In the genomic region with DNA sequence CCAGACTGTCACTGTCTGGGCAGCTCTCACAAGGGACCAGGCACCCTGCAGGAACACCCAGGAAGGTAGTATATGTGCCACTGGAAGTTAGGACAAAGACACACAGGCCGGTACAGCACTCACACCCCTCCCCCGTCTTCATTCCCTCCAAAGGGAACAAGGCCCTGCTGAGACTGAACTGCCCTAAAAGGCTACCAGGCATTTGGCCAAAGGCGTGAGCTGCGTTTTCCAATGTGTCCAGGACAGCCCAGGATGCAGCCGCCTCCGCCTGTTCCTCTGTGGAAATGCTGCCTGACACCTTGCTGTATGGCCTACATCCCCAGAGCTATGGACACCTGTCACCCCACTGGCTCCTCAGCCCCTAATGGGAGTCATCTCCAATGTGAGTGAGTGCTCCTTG, we compare ENCODE assay signal across 9 mouse cellular contexts. TPM values are rescaled to one million over a fixed set of nuclear protein-coding genes. Genes with fewer than 3 reads are reported as not detected.
DNase-seq lines count a peak whose midpoint lies in the region; ATAC-seq lines count a peak whose summit lies in the region.
"Had no signal": no experiment of that assay in that cellular context is flagged by ENCODE, and none has a peak within 500 bp of the region (broad histone marks: within the 10 kb centered on the region; RNA-seq: fewer than 3 reads in every experiment).

No protein-coding gene starts in this region.

- no peaks in the 10 kb centered on the region for H3K36me3 ChIP-seq in forebrain, embryonic 16.5 days (ENCODE audit: control insufficient read depth, insufficient read depth)
- no peaks in the 10 kb centered on the region for H3K36me3 ChIP-seq in forebrain, embryonic 12.5 days (replicated peaks)
- H3K36me3 ChIP-seq: midbrain, embryonic 12.5 days had no signal

- DNase-seq in heart, adult 18-20 months = peak; percentile 86 to 92
- DNase-seq in kidney, adult 18-20 months = peak; percentile 61
- peak; percentile 75 to 82 for DNase-seq in lung, postnatal 4 days
- DNase-seq in yolk sac, embryonic 10.5 days (ENCODE audit: low spot score) = no peak
- no peak for DNase-seq in layer of hippocampus, adult 18-20 months (ENCODE audit: low spot score in 2 of 2)

- peak; percentile 36; the same call in 1 of the 2 replicates for ATAC-seq in forebrain, embryonic 16.5 days
- no peak for ATAC-seq in forebrain, embryonic 12.5 days (ENCODE audit: low FRiP score)
- ATAC-seq in cerebellum, adult (ENCODE audit: insufficient number of reproducible peaks, low FRiP score, low TSS enrichment) = peak; percentile 47; the same call in 1 of the 2 replicates

- H3K27ac ChIP-seq in forebrain, embryonic 16.5 days (ENCODE audit: low read length) = no peak overlapping the region
- H3K27ac ChIP-seq in forebrain, embryonic 12.5 days = no peak overlapping the region

- H3K4me1 ChIP-seq in forebrain, embryonic 16.5 days (replicated peaks; ENCODE audit: control insufficient read depth, insufficient read depth, low read length) = no peaks in the 10 kb centered on the region; the same call in 1 of the 2 replicates
- H3K4me1 ChIP-seq in forebrain, embryonic 12.5 days = peaks cover 11% of the 10 kb centered on the region

- H3K4me2 ChIP-seq in forebrain, embryonic 16.5 days (ENCODE audit: low read length) = no peak overlapping the region
- no peak overlapping the region for H3K4me2 ChIP-seq in forebrain, embryonic 12.5 days
- H3K4me2 ChIP-seq: midbrain, embryonic 12.5 days had no signal

- H3K4me3 ChIP-seq in forebrain, embryonic 16.5 days (replicated peaks; ENCODE audit: low read length) = no peak overlapping the region
- H3K4me3 ChIP-seq in forebrain, embryonic 12.5 days (replicated peaks) = no peak overlapping the region
- H3K4me3 ChIP-seq: midbrain, embryonic 12.5 days had no signal

- 32% methylated on average over 6 of the region's 6 CpGs for WGBS in forebrain, embryonic 16.5 days
- 47% methylated on average over 6 of the region's 6 CpGs for WGBS in forebrain, embryonic 12.5 days

- H3K9me3 ChIP-seq in forebrain, embryonic 16.5 days (ENCODE audit: control insufficient read depth, low read length) = no peaks in the 10 kb centered on the region
- no peaks in the 10 kb centered on the region for H3K9me3 ChIP-seq in forebrain, embryonic 12.5 days
- H3K9me3 ChIP-seq: midbrain, embryonic 12.5 days had no signal

- no peak overlapping the region for H3K9ac ChIP-seq in forebrain, embryonic 16.5 days (replicated peaks; ENCODE audit: low read depth, low read length)
- no peak overlapping the region for H3K9ac ChIP-seq in forebrain, embryonic 12.5 days
- H3K9ac ChIP-seq: midbrain, embryonic 12.5 days had no signal

- H3K27me3 ChIP-seq in forebrain, embryonic 16.5 days (replicated peaks; ENCODE audit: control insufficient read depth, insufficient read depth, low read length) = no peaks in the 10 kb centered on the region
- H3K27me3 ChIP-seq in forebrain, embryonic 12.5 days = peaks cover 64% of the 10 kb centered on the region

RNA-seq across cellular contexts. Expression of a gene that starts 31.3 kb away (rescaled TPM):
- polyA plus RNA-seq in forebrain, embryonic 16.5 days (2015; fragmentation: Nextera tagmentation; extraction: Ambion mirVana) = 35.4 and 37.3 TPM in 2 replicates
- polyA plus RNA-seq in forebrain, embryonic 12.5 days (2016; fragmentation: Nextera tagmentation; extraction: Ambion mirVana) = 29.8 and 31.7 TPM in 2 replicates
- 10 to 100 TPM in 1 of 2 experiments, 1 to 10 TPM in 1; 9.2 to 10.4 TPM for total RNA-seq in heart, adult 18-20 months (2021)
- 10 to 100 TPM in 1 of 2 experiments, 1 to 10 TPM in 1; 9.7 to 10.6 TPM for total RNA-seq in layer of hippocampus, adult 18-20 months (2021)

RNA-seq across cellular contexts. Expression of a gene that starts 42.2 kb away (rescaled TPM):
- 15.4 and 24.4 TPM in 2 replicates for polyA plus RNA-seq in forebrain, embryonic 16.5 days (2015; fragmentation: Nextera tagmentation; extraction: Ambion mirVana)
- polyA plus RNA-seq in forebrain, embryonic 12.5 days (2016; fragmentation: Nextera tagmentation; extraction: Ambion mirVana) = 16.7 and 17.9 TPM in 2 replicates
- total RNA-seq in heart, adult 18-20 months (2021) = 1 to 10 TPM; 5.8 to 6.2 TPM
- 10 to 100 TPM; 11.1 TPM for total RNA-seq in layer of hippocampus, adult 18-20 months (2021)

RNA-seq across cellular contexts. Expression of a gene that starts 50.3 kb away (rescaled TPM):
- 0.22 and 0.42 TPM in 2 replicates for polyA plus RNA-seq in forebrain, embryonic 16.5 days (2015; fragmentation: Nextera tagmentation; extraction: Ambion mirVana)
- polyA plus RNA-seq in forebrain, embryonic 12.5 days (2016; fragmentation: Nextera tagmentation; extraction: Ambion mirVana) = 0.50 TPM in 1 of 2 replicates, not detected in the other
- total RNA-seq in heart, adult 18-20 months (2021) = 100 to 1,000 TPM; 174 to 267 TPM
- not detected for total RNA-seq in layer of hippocampus, adult 18-20 months (2021)
- polyA plus RNA-seq: midbrain, embryonic 12.5 days had no signal

RNA-seq across cellular contexts. Expression of a gene that starts 52.8 kb away (rescaled TPM):
- 9.3 and 13.2 TPM in 2 replicates for polyA plus RNA-seq in forebrain, embryonic 16.5 days (2015; fragmentation: Nextera tagmentation; extraction: Ambion mirVana)
- polyA plus RNA-seq in forebrain, embryonic 12.5 days (2016; fragmentation: Nextera tagmentation; extraction: Ambion mirVana) = 14.8 and 15.0 TPM in 2 replicates
- total RNA-seq in heart, adult 18-20 months (2021) = 100 to 1,000 TPM; 315 to 408 TPM
- total RNA-seq in layer of hippocampus, adult 18-20 months (2021) = 1 to 10 TPM; 5.1 to 6.8 TPM

Comparison
In these comparisons a context has a peak if more than half of its experiments do, and no peak if none do; other contexts are left out.
1. DNase-seq: peak in heart, adult 18-20 months (2 of 2), kidney, adult 18-20 months (single experiment) and lung, postnatal 4 days (2 of 2); none in yolk sac, embryonic 10.5 days (single experiment) and layer of hippocampus, adult 18-20 months (0 of 2).
2. RNA of a gene that starts 50.3 kb away (total RNA-seq): 174 to 267 TPM in heart, adult 18-20 months; not detected in layer of hippocampus, adult 18-20 months; every median in the first group is over 10 times any median in the second.